Mouse (Mus musculus): Measurements from ENCODE around the gene Cbx8. TPM values are rescaled to one million over a fixed set of nuclear protein-coding genes. Genes with fewer than 3 reads are reported as not detected.

Cbx8 gene
- polyA plus RNA-seq (2012; rRNA removed) = 3.8 and 3.9 TPM in 2 replicates

DNA sequence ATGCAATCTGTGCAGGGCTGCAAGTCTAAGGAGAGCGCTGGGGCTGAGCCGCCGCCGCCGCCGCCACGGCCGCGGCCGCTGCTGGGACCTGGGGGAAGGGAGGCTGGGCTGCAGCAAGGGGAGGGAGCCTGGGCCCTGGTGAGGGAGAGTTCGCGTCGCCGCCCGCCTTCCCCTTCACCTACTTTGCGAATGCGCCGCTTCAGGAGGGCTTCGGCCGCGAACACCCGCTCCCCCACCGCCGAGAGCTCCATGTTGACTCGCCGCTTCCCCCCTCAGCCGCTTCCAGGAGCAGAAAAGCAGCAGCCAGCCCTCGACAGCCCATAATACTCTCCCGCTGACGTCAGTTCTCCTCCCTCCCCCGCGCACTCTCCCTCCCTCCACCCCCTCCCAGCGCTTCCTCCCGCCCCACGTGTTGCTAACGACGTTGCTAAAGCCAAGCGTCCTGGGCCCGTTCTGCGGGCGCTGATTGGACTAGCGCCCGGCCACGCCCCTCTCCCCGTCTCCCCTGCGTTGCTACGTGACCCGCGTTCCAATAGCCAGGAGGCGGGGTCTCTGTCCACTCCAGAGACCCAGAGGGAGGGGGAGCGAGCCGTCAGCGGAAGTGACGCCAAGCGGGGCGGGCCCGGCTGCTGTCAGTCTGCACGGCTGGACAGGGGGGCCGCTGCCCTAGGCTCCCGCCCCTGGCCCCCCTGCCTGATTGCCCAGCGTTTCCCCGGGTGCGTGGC, at the start of gene Cbx8:
Gene Cbx8 (minus strand): TSS at position 370 of the 725 bp plus-strand sequence.
- Histone ChIP-seq H3K4me3 (replicated peaks; ENCODE audit: extremely low read depth, low read depth, low read length) (peak within 1 kb of the TSS; percentile 74), H3K4me1 (ENCODE audit: control insufficient read depth, insufficient read depth, low read length) (peaks cover 14% of the 10 kb centered on the region)
- peak; percentile 99 for DNase-seq
- TF ChIP-seq POLR2A (IDR thresholded peaks at IDR 0.05; ENCODE audit: borderline replicate concordance, extremely low read depth, low read depth, low read length) = peak; percentile 94; the same call in 1 of the 2 replicates
- TF ChIP-seq CTCF (IDR thresholded peaks at IDR 0.05; ENCODE audit: insufficient read depth, low read length) = no peak
- WGBS = under 1% methylated on average over 62 of the region's 63 CpGs

DNA sequence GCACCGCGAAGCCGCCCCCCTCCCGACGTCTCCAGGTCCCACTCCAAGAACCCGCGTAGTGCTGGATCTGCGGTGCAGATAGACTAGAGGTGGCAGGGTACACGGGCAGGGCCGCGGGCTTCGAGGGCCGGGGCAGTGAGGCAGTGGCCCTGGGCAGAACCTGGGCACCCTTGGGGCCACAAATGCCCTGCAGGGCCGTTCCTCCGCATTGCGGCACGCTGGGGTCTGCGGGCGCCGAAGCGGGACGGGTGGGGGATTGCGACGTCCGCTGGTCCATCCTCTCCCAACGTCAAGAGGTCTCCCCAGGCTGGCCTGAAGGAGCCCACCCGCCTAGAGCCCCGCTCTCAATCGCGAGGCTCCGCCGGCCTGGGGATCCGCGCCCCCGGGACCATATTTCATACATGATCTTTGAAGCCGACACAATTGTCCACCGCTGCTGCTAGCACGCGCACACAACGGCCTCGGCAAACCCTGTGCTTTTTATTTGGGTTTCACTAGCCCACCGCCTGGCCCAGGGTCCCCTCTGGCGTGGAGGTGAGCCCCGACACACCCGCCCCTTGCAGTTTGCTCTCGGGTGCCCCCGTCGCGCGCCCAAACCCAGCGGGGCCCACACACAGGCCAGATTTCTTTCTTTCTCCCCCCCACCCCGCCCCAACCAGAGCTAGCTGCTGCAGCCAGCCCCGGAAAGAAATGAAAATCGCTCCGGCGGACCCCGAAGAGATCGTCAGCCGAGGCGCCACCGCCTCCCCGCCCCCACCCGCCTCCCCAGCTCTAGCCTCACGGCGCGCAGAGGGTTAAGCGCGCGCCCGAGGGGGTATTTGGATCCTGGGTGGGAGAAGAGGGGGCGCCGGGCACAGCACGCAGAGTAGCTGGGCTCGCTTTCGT, 49.5 kb upstream of the Cbx8 start:
- TF ChIP-seq POLR2A (IDR thresholded peaks at IDR 0.05; ENCODE audit: borderline replicate concordance, extremely low read depth, low read depth, low read length) (no peak), CTCF (IDR thresholded peaks at IDR 0.05; ENCODE audit: insufficient read depth, low read length) (no peak)
- Histone ChIP-seq H3K4me1 (ENCODE audit: control insufficient read depth, insufficient read depth, low read length) (peaks cover 27% of the 10 kb centered on the region), H3K4me3 (replicated peaks; ENCODE audit: extremely low read depth, low read depth, low read length) (peak overlapping the region; percentile 61)
- DNase-seq = peak; percentile 48
- WGBS = 2% methylated on average over 74 of the region's 75 CpGs

DNA sequence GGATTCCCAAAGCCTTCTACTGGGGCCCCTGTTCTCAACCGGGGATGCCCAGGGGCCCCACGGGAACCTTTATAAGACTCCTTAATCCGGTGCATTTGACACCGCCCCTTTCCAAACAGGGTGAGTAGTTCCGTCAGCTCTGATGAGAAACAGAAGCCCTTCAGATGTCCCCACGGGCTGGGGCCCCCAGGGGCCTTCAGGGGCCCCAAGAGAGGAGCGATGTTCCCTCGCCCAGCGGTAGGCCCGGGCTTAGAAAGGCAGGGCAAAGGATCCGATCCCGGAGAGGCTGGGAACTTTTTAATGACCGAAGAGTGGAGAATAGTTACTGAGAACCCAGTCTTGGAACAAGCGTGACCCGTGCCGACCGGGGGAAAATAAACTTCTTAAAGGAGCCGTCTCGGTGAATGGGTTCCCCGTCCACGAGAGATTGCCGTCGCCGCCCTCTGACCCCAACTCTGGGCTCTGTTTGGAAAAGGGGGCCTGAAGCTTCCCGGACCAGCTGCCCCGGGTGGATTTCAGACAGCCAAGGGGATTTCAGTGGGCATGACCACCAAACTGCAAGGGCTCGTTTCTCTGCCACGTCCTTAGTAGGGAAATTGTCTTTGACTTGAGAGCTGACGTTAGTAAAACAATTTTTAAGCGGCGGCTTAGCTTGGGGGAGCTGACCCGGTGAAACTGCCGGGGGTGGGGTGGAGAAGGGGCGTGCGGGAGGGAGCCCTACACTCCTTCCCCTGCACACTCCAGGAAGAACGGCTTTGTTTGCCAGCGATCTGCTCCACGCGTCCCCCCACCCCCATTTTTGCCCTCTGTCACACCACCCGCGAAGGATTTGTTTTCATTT, 48.7 kb upstream of the Cbx8 start:
- DNase-seq = no peak
- TF ChIP-seq CTCF (IDR thresholded peaks at IDR 0.05; ENCODE audit: insufficient read depth, low read length) (no peak), POLR2A (IDR thresholded peaks at IDR 0.05; ENCODE audit: borderline replicate concordance, extremely low read depth, low read depth, low read length) (no peak)
- Histone ChIP-seq H3K4me3 (replicated peaks; ENCODE audit: extremely low read depth, low read depth, low read length) (no peak overlapping the region), H3K4me1 (ENCODE audit: control insufficient read depth, insufficient read depth, low read length) (peaks cover 29% of the 10 kb centered on the region)
- 5% methylated on average over 41 of the region's 41 CpGs for WGBS

DNA sequence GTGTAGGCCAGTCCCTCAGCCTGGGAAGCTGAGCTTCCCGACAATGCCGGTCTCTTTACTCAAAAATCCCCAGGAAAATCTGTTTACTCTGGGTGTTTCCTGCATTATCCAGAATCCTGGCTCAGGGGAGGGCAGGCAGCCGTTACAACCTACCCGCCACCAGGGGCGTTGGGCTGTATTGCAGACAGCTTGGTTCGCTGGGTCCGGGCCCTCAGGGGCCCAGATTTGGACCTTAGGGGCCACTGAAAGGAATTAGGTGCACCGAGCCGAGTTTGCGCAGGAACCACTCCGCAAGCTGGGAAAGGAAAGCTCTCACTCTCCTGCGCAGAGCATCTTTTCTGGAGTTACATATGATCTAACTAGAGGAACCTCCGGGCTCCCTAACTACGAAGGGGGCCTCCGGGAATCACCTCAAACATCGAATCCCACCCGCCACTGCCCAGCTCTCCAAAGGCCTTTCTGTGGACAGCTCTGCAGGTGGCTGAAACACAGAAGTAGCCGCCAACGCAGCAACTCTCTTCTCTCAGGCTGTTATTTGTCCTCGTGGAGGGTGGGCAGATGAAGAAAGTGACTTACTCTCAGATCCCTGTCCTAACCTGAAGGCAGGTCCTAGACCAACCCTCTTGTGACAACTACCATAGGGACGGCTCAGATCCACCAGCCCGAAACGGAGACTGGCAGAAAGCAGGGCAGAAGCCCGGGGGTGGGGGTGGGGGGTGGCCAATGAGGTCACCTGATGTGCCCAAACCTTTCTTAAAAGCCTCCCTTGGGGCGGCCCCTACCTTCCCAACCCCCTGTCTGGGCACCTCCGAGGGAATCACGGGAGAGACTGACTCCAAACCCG, 47.8 kb upstream of the Cbx8 start:
- Histone ChIP-seq H3K4me3 (replicated peaks; ENCODE audit: extremely low read depth, low read depth, low read length) (no peak overlapping the region), H3K4me1 (ENCODE audit: control insufficient read depth, insufficient read depth, low read length) (peaks cover 37% of the 10 kb centered on the region)
- TF ChIP-seq POLR2A (IDR thresholded peaks at IDR 0.05; ENCODE audit: borderline replicate concordance, extremely low read depth, low read depth, low read length) (no peak), CTCF (IDR thresholded peaks at IDR 0.05; ENCODE audit: insufficient read depth, low read length) (0 out of 2 replicates have a peak, but pooled peaks have one; percentile 34)
- DNase-seq = peak; percentile 48
- WGBS = 12% methylated on average over 28 of the region's 28 CpGs

DNA sequence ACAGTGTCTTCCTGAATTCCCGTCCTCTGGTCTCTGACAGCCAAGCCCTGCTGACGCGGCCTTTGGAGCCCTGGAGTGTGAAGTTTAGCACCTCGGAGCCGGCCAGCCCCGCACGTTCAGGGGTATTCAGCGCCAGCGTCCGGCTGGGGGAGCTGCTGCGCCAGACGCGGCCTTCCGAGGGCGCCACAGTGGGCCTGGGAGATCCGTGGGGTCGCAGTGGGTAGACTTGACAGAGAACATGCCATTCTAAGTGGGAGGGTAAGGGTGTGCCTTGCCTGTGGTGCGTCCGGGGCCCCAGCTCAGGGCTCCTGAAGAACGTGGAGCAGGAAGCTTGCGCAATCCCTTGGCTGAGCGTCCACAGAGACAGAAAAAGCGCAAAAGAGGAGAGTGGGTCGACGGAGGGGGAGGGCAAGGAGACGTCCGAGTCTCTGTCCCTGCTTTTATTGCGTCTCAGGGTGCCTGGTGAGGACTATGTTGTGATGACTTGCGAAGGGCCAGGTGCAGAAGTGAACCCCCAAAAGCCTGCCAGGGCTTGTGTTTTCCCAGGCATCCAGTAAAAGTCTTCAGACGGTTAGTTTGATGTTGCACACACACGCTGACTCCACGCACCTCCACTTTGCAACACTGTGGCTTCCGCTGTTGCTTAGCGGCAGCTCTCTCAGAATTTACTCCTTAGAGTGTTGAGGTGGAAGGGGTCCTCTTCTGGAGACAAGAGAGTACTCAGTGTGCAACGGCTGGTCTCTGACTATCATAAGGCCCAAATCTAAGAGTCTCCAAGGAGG, 46.7 kb upstream of the Cbx8 start:
- Histone ChIP-seq H3K4me3 (replicated peaks; ENCODE audit: extremely low read depth, low read depth, low read length) (peak overlapping the region; percentile 25), H3K4me1 (ENCODE audit: control insufficient read depth, insufficient read depth, low read length) (peaks cover 40% of the 10 kb centered on the region)
- no peak for TF ChIP-seq POLR2A (IDR thresholded peaks at IDR 0.05; ENCODE audit: borderline replicate concordance, extremely low read depth, low read depth, low read length)
- no peak for TF ChIP-seq CTCF (IDR thresholded peaks at IDR 0.05; ENCODE audit: insufficient read depth, low read length)
- DNase-seq = peak; percentile 64
- 14% methylated on average over 35 of the region's 35 CpGs for WGBS

DNA sequence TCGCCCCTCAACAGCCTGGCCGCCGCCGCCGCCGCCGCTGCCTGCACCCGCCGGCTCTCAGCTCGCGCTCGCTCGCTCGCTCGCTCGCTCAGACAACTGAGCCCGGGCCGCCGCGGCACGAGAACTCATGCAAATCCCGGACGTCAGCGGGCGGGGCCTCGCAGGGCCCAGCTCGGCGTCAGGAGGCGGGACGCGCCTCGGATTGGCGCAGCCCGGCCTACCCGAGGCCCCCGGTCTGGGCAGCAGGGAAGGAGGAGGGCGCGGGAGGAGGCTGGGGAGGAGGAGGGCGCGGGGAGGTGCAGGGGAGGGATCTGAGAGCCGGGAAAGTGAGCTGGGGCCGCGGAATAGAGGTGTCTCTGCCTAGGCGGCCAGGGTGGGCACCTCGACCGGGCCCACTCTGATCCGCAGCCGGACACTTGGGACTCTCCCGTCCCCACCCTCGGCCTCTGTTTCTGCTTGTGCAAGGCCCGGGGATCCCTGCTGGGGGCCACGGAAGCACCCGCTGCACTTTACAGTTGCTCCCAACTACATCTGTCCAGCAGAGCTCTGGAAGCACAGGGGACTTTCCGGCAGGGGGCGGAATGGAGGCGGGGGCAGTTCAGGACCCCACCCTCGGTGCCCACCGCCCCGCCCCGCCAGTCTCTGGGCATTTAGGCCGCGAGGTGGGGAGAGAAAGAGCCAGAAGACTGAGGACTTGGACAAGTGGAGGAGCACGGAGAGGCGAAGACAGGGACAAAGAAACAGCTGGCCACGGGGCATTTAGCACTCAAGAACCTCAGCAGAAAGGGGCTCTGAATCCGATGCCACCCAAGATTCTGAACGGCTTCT, 45.6 kb upstream of the Cbx8 start, which contains the start of gene Cbx4:
Gene Cbx4 (minus strand): TSS at position 78 of the 828 bp plus-strand sequence.
- no peak for TF ChIP-seq CTCF (IDR thresholded peaks at IDR 0.05; ENCODE audit: insufficient read depth, low read length)
- TF ChIP-seq POLR2A (IDR thresholded peaks at IDR 0.05; ENCODE audit: borderline replicate concordance, extremely low read depth, low read depth, low read length) = peak; percentile 68; the same call in 1 of the 2 replicates
- peaks cover 44% of the 10 kb centered on the region for H3K4me1 ChIP-seq (ENCODE audit: control insufficient read depth, insufficient read depth, low read length)
- 2% methylated on average over 59 of the region's 67 CpGs for WGBS
- peak within 1 kb of the TSS; percentile 92 for H3K4me3 ChIP-seq (replicated peaks; ENCODE audit: extremely low read depth, low read depth, low read length)
- peak; percentile 87 for DNase-seq
